Mouse (Mus musculus) heart, embryonic 16.5 days (tissue): ENCODE measurements around the gene Mef2b. TPM values are rescaled to one million over a fixed set of nuclear protein-coding genes. Genes with fewer than 3 reads are reported as not detected.

ENCODE experiments used
- ATAC-seq: fragments of 200-750 bp; cut with Nextera tagmentation; replicated peaks from 2 replicates; pipeline ENCODE4 v1.8.0; 2017; ENCODE audit warnings: moderate number of reproducible peaks; ENCODE audit not compliant: insufficient read depth, low FRiP score; ENCODE audit errors: extremely low read depth
- H3K27ac ChIP-seq: fragments of 300-500 bp; sonication (generic); 2 replicates; pipeline ENCODE4 v1.5.1; 2014; ENCODE audit warnings: mild to moderate bottlenecking, low read length, control low read depth, moderate library complexity
- H3K27me3 ChIP-seq: fragments of 300-500 bp; sonication (generic); 2 replicates; pipeline ENCODE4 v1.6.1; 2014; ENCODE audit warnings: low read length, mixed read lengths; ENCODE audit not compliant: control insufficient read depth, insufficient read depth
- H3K36me3 ChIP-seq: fragments of 300-500 bp; sonication (generic); 2 replicates; pipeline ENCODE4 v1.6.1; 2014; ENCODE audit not compliant: control insufficient read depth, insufficient read depth
- H3K4me1 ChIP-seq: fragments of 300-500 bp; sonication (generic); 2 replicates; pipeline ENCODE4 v1.6.1; 2014; ENCODE audit warnings: low read length, mixed read lengths; ENCODE audit not compliant: control insufficient read depth, insufficient read depth
- H3K4me2 ChIP-seq: fragments of 300-500 bp; sonication (generic); 2 replicates; pipeline ENCODE4 v1.6.1; 2014; ENCODE audit warnings: low read depth, mild to moderate bottlenecking, control low read depth, low read length
- H3K4me3 ChIP-seq: fragments of 300-500 bp; sonication (generic); 2 replicates; pipeline ENCODE4 v1.5.1; 2014; ENCODE audit warnings: mild to moderate bottlenecking, control low read depth, low read length
- H3K9ac ChIP-seq: fragments of 300-500 bp; sonication (generic); 2 replicates; pipeline ENCODE4 v1.6.1; 2014; ENCODE audit warnings: low read length, control low read depth
- H3K9me3 ChIP-seq: fragments of 300-500 bp; sonication (generic); replicated peaks from 2 replicates; pipeline ENCODE4 v1.6.1; 2016; ENCODE audit warnings: low read length; ENCODE audit not compliant: control insufficient read depth
- WGBS: fragments of 180-500 bp; shearing (Covaris S2); extraction: QIAGEN DNeasy Blood & Tissue Kit; methylation state at CpG from one replicate; pipeline ENCODE4 v1.1.7; 2014; 5-methylcytosine and 5-hydroxymethylcytosine counted together
- polyA plus RNA-seq: library from polyadenylated mRNA; unstranded; fragments of >200 nt; fragmentation: Nextera tagmentation; extraction: Ambion mirVana; gene quantifications from 2 replicates; pipeline ENCODE4 v1.2.1, GENCODE M21; 2015

The Mef2b gene
- polyA plus RNA-seq, 1 experiment from 2014 or later, result 1.1 TPM

DNA sequence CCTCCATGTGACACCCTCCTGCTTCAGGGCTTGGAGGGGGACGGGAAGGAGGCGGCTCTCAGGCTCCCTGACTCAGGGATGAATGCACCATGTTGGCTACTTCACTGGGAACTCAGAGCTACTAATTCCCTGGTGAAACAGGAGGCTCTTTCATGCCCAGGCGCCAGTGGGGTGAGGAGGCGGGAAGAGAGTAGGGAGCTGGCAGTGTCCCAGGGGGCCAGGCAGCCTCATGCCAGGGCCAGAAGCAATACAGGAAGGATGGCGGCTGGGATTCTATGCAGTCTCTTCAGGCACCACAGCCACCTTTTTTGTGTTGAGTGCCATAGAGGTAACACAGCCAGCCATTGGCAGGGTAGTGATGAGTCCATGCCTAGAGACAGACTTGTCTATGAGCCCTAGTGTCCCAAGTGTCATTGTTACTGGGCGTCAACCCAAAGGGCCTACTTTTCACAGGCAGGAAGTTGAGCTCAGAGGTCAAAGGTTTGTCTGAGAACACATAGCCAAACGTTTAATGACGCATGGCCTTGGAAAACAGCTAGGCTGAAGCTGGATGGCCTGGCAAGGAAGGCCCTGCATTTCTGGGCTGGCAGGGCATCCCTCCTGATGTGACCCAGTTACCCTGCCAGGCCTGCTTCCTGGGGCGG, 10.1 kb upstream of the Mef2b start:
- Histone ChIP-seq H3K27ac (peak overlapping the region; percentile 90), H3K27me3 (no peaks in the 10 kb centered on the region; the same call in none of the 2 replicates), H3K9ac (no peak overlapping the region; the same call in 1 of the 2 replicates), H3K36me3 (peaks cover 14% of the 10 kb centered on the region), H3K4me1 (peaks cover 24% of the 10 kb centered on the region), H3K4me3 (no peak overlapping the region), H3K4me2 (no peak overlapping the region; the same call in 1 of the 2 replicates), H3K9me3 (no peaks in the 10 kb centered on the region)
- ATAC-seq, result 0 out of 2 replicates have a peak, but pooled peaks have one; percentile 16
- 48% methylated on average over 9 of the region's 9 CpGs for WGBS

DNA sequence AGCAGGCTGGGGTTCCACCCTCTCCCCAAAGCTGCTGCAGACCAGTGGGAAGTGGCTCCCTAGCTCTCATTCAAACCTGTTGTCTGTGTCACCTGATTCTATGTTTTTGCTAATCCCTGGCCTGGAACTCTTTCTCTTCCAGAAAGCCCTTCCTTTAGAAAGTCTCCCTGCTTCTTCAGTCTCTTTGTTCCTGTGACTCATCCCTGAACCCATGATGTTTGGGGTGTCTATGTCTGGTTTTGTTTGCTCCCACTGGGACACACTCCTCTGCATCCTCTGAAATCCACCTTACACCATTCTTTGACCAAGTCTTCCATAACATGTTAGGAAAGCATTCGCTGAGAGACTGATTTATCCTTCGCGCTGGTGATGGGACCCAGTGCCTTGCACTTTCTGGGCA, 9.4 kb upstream of the Mef2b start:
- ATAC-seq, result no peak

DNA sequence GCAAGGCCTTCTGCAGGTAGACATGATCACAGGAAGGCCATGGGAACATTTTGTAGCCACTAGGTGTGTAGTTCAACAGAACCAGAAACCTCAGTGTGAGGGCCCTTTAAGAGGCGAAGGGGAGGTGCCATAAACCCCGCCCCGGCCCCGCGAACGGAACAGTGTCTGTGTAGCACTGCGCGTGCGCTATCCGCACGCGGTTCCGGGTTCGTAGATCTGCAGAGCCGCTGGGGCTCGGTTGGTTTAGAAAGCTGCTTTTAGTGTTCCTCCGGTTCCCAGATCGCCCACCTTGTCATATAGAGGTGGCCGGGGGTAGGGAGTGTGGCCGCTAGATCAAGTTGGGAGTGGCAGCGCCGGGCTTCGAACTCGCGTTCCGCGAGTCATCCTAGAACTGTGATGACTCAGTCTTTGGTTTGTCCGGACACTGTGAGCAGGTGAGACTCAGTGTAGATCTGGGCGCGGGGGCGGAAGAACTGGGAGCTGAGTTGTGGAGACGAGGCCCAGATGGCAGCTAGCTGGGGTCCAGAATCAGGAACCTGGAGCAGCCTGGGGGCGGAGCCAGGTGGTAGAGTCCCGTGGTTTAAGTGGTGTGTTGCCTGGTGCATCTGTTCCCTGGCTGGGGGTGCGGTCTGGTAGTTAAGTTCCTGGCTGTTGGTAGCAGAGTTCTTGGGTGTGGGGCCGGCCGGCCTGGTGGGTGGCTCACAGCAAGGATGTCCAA, 8.2 kb upstream of the Mef2b start, which contains the start of gene Nr2c2ap:
TSS of gene Nr2c2ap (plus strand) at position 168 of the 718 bp plus-strand sequence.
- Histone ChIP-seq H3K9ac (peak within 1 kb of the TSS; percentile 70), H3K4me1 (peaks cover 36% of the 10 kb centered on the region), H3K4me3 (peak within 1 kb of the TSS; percentile 70), H3K27me3 (no peaks in the 10 kb centered on the region), H3K36me3 (peaks cover 30% of the 10 kb centered on the region), H3K4me2 (peak within 1 kb of the TSS; percentile 88), H3K9me3 (no peaks in the 10 kb centered on the region), H3K27ac (peak within 1 kb of the TSS; percentile 15)
- 2% methylated on average over 37 of the region's 37 CpGs for WGBS
- peak; percentile 58 for ATAC-seq

More for the DNA sequence above, 9.4 kb upstream of the Mef2b start:
- H3K27ac ChIP-seq, result peak overlapping the region; percentile 90
- H3K4me1 ChIP-seq, result peaks cover 30% of the 10 kb centered on the region
- H3K4me3 ChIP-seq, result no peak overlapping the region
- no peaks in the 10 kb centered on the region for H3K9me3 ChIP-seq
- H3K27me3 ChIP-seq, result no peaks in the 10 kb centered on the region; the same call in 1 of the 2 replicates
- H3K36me3 ChIP-seq, result peaks cover 21% of the 10 kb centered on the region
- H3K9ac ChIP-seq, result no peak overlapping the region
- WGBS, result 81% methylated on average over 3 of the region's 3 CpGs
- H3K4me2 ChIP-seq, result no peak overlapping the region

DNA sequence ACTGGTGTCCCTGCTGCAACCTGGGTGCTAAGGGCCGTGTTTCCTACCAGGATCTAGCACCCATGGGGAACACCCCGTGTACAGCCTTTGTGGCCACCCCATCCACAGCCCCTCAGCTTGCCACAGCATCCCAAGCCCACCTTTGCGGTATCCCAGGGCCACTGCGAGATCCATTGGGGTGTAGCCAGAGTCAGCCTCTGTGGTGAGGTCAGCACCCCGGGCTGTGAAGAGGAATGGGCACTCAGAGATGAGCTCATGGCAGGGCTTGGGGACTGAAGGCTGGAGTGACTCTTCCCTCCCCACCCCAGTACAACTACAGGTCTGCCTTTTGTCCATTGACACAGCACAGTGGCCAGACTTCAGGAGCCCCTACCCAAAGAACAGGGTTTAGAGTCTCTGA, 5.4 kb upstream of the Mef2b start:
- ATAC-seq, result no peak
- Histone ChIP-seq H3K36me3 (peaks cover 30% of the 10 kb centered on the region), H3K9me3 (no peaks in the 10 kb centered on the region), H3K27me3 (no peaks in the 10 kb centered on the region), H3K4me3 (no peak overlapping the region), H3K4me2 (no peak overlapping the region), H3K9ac (no peak overlapping the region), H3K4me1 (peaks cover 37% of the 10 kb centered on the region), H3K27ac (no peak overlapping the region)
- 94% methylated on average over 5 of the region's 5 CpGs for WGBS

DNA sequence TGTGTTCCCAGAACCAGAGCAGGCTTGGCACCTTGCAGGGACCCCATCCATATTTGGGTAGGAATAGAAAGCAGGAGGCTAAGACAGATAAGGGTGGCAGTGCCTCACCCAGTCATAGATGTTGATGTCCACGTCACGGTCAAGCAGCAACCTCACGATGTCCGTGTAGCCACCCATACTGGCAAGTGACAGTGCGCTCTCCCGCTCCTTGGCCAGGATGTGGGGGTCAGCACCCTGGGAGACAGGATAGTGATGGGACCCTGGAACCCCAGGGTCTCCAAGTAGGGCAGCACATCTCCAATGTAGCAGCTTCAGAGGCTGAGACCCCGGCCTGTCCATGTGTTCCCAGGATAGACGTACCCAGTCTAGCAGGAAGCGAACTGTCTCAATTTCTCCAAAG, 4.6 kb upstream of the Mef2b start:
- Histone ChIP-seq H3K9me3 (no peaks in the 10 kb centered on the region), H3K4me3 (no peak overlapping the region), H3K4me2 (no peak overlapping the region), H3K4me1 (peaks cover 29% of the 10 kb centered on the region), H3K27ac (peak overlapping the region; percentile 66), H3K27me3 (no peaks in the 10 kb centered on the region), H3K36me3 (peaks cover 30% of the 10 kb centered on the region), H3K9ac (no peak overlapping the region)
- WGBS, result 69% methylated on average over 9 of the region's 9 CpGs
- no peak for ATAC-seq

DNA sequence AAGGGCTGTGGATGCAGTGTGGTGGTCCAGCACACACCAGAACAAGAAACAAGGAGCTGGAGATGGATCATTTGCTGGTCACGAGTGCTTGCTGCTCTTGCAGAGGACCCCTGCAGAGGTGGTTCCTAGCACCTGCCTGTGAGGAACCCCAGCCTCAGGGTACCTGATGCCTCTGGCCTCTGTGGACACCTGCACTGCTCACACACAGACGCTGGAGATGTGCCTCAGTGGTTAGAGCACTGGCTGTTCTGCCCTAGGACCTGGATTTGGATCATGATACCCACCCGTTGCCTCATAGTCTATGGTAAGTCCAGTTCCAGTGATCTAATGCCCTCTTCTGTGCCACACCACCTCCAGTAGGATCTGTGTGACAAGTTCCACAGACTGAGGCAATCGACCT, 2.9 kb upstream of the Mef2b start:
- H3K27me3 ChIP-seq, result no peaks in the 10 kb centered on the region
- ATAC-seq, result no peak
- H3K9me3 ChIP-seq, result no peaks in the 10 kb centered on the region
- H3K4me2 ChIP-seq, result no peak overlapping the region
- H3K36me3 ChIP-seq, result peaks cover 30% of the 10 kb centered on the region
- no peak overlapping the region for H3K4me3 ChIP-seq
- H3K9ac ChIP-seq, result no peak overlapping the region
- 84% methylated on average over 4 of the region's 4 CpGs for WGBS
- no peak overlapping the region for H3K27ac ChIP-seq
- H3K4me1 ChIP-seq, result peaks cover 31% of the 10 kb centered on the region

DNA sequence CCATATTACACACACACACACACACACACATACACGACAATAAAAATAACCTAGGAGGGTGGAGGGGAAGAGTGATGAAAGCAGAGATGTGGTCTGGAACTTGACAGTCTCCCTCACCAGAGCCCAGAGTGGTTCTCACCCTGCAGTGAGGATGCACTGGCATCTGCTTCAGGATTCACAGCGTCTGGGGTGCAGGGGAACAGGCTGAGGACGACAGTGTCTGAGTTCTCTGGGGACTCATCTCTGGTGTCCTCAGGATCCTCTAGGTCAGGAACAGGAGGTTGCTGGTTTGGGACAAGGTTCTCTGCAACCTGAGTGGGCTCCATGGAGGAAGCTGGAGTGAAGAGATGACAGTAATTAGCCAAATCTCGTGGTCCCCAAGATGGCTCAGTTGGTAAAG, 1.6 kb upstream of the Mef2b start:
- no peaks in the 10 kb centered on the region for H3K9me3 ChIP-seq
- peak overlapping the region; percentile 86 for H3K9ac ChIP-seq
- ATAC-seq, result no peak
- no peaks in the 10 kb centered on the region for H3K27me3 ChIP-seq
- H3K4me3 ChIP-seq, result peak overlapping the region; percentile 74
- H3K36me3 ChIP-seq, result peaks cover 26% of the 10 kb centered on the region
- peaks cover 29% of the 10 kb centered on the region for H3K4me1 ChIP-seq
- WGBS, result 68% methylated on average over 4 of the region's 4 CpGs
- H3K27ac ChIP-seq, result peak overlapping the region; percentile 88
- H3K4me2 ChIP-seq, result peak overlapping the region; percentile 80

DNA sequence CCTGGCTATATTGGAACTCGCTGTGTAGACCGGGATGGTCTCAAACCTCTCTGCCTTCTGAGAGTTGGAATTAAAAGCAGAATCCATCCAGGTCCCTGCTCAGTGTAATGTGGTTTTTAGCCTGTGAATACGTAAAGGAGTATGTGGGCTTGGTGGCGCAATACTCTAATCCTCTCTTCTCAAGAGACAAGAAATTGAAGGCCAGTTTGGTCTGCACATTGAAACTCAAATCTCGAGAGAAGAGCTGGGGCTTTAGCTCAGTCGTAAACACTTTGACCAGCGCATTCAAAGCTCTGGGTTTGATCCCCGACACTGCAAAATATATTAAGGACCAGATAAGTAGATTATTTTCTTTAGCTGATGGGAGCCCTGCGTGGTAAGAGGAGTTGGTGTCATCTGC, 470 bp downstream of the Mef2b start:
- Histone ChIP-seq H3K4me2 (peak overlapping the region; percentile 88), H3K27ac (peak overlapping the region; percentile 81), H3K4me3 (peak overlapping the region; percentile 74), H3K36me3 (peaks cover 16% of the 10 kb centered on the region; the same call in 1 of the 2 replicates), H3K9ac (peak overlapping the region; percentile 78), H3K27me3 (no peaks in the 10 kb centered on the region), H3K4me1 (peaks cover 24% of the 10 kb centered on the region), H3K9me3 (no peaks in the 10 kb centered on the region)
- ATAC-seq, result no peak
- 8% methylated on average over 9 of the region's 9 CpGs for WGBS
